Mouse (Mus musculus): Measurements from ENCODE around the gene Nkrf. TPM values are rescaled to one million over a fixed set of nuclear protein-coding genes. Genes with fewer than 3 reads are reported as not detected.
"Not testable (repeated sequence)": the region's sequence is repeated elsewhere in the genome, so short reads cannot be mapped to it uniquely, and the experiment has no call there.

The Nkrf gene
- 10 to 100 TPM; 28.3 to 31.2 TPM for total RNA-seq (2021)
- long read RNA-seq, transcript Nkrf-201 (3 exons, 3,268 nt), result major isoform, 6 of 11 reads
- long read RNA-seq, partial matches to known transcripts, result 0 of 11 reads
- long read RNA-seq, other reads (novel, unspliced or antisense), result 5 of 11 reads

DNA sequence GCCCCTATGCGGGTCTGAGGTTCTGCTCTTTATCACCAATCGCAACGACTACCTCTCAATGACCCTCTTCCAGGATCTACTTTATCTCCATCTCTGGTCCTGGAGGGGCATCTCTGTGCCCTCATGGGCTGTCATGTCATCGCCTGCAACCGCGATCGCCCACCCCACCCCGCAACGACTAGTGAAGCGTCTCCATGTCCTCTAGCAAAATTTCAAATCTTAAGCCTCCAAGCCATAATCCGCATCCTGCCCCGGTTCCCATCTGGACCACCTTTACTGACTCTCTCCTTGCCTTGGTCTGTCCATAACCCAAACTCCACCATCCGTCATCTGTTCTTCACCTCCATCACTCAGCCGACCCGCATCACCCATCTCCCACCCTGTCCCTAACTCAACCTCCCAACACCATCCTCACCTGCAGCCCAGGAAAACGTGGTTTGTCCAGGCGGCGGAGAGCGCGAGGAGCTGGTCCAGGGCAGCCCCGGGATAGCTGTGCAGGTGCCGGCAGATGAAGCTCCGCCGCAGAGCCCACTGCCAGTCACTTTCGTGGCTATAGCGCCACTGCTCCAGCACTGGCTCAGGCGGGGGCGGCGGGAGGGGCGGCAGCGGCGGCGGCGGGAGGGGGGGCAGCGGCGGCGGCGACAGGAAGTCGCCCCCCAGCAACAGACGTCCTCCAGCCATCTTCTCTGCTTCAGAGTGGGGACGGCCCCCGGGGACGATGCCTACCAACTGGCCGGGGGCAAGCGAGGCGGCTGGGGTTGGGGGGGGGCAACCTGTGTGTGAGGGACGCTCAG lies at the start of gene Nkrf:
TSS of gene Nkrf (minus strand) at position 579 of the 794 bp plus-strand sequence.
- peak; percentile 34 to 57 for DNase-seq (ENCODE audit: low spot score in 2 of 2)

DNA sequence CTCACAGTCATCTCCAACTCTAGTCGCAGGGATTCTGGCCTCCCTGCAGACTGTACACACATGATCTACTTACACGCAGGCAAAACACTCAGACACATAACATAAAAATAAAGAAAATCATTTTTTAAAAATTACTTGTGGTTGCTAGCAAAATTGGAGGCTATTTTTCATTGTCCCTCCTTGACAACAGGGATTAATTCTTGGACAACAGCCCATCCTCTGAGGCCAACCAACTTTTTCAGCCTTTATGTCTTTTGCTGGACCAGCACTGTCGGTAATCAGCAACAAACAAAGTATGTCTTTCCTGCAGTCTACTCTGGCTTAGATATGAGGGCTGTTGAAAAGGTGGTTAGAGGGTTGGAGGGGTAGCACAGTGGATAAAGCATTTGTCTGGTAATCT lies 38.4 kb upstream of the Nkrf start:
- no peak for DNase-seq (ENCODE audit: low spot score in 2 of 2)

GRCm38 (mm10) chrX:36939806-36940413 lies 37.2 kb upstream of the Nkrf start:
- DNase-seq (ENCODE audit: low spot score in 2 of 2), result no peak

GRCm38 (mm10) chrX:36935326-36935966 lies 32.7 kb upstream of the Nkrf start:
- DNase-seq (ENCODE audit: low spot score in 2 of 2), result no peak

DNA sequence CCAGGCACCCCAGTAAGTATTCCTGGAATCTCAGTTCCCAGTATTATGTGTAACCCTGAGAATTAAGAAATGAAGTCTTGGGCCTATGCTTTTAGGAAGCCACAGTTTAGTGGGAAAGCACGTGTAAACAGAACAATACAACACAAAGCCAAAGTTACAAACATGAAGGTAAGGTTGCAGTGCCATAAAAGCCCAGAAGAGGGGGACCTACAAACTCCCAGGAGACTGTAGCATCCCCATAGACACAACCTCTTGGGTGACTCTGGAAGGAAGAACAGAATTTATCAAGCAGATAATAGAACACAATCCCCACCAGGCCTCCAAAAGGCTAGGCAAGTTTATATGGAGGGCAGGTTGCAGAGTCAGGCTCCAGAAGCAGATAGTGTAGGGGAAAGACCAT lies 27.9 kb upstream of the Nkrf start:
- peak in 1 of 2 experiments; percentile 15 for DNase-seq (ENCODE audit: low spot score in 2 of 2)

DNA sequence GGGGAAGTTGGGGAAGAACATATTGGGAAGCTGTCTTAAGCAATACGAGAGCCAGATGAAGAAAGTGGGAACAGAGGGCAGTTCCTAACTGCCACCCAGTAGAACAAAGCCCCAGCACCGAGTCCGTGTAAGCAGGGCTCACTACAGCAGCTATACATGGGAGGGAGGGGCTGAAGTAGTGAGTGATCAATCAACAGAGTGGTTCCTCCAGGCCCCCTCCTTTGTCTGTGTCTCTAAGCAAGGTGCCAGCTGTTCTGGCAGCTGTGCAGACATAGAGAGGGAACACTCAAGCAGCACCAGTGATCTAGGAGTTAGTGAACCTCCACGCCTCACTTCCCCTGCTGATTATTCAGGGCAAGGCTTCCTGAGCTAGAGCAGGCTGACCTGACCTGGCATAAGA lies 27.0 kb upstream of the Nkrf start:
- no peak for DNase-seq (ENCODE audit: low spot score in 2 of 2)

- no peak for DNase-seq (ENCODE audit: low spot score in 2 of 2)
Observed at GRCm38 (mm10) chrX:36928791-36929190, 26.1 kb upstream of the Nkrf start.

GRCm38 (mm10) chrX:36921346-36921745 lies 18.6 kb upstream of the Nkrf start:
- DNase-seq (ENCODE audit: low spot score in 2 of 2), result no peak

- no peak for DNase-seq (ENCODE audit: low spot score in 2 of 2)
Observed at GRCm38 (mm10) chrX:36917749-36918148, 15.1 kb upstream of the Nkrf start.

GRCm38 (mm10) chrX:36911343-36911742 lies 8.6 kb upstream of the Nkrf start:
- peak; percentile 46 to 56 for DNase-seq (ENCODE audit: low spot score in 2 of 2)

- DNase-seq (ENCODE audit: low spot score in 2 of 2), result no peak
Observed at GRCm38 (mm10) chrX:36906539-36906938, 3.8 kb upstream of the Nkrf start.

DNA sequence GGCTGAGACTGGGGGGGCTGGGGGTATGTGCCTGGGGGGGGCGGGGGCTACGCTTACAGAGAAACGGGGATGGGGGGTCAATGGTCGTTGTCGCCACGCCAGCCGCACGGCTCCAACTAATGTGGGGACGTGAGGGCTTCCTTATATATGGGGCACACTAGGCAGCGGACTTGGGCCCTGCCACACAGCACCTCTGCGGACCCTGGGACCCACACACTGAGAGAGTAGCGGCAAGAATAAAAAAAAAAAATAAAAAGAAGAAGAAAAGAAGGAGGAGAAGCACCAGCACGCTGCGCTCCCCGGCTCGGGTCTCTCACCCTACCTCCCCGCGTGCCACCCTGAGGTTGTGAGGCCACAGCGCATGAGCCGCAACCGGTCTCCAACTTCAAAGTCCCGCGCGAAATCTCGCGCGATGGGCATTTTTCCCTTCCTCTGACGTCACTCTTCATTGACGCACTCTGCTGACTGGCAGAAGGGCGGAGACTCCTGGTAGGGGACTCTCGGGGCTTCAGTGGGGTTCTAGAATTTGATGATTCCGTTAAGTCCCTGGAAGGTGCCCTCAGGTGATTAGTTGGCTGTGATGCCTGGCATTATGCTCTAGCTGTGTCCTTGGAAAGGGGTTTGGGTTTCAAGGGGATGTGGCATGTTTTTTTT lies 543 bp upstream of the Nkrf start:
- DNase-seq (ENCODE audit: low spot score in 2 of 2), result peak; percentile 89 to 93

DNA sequence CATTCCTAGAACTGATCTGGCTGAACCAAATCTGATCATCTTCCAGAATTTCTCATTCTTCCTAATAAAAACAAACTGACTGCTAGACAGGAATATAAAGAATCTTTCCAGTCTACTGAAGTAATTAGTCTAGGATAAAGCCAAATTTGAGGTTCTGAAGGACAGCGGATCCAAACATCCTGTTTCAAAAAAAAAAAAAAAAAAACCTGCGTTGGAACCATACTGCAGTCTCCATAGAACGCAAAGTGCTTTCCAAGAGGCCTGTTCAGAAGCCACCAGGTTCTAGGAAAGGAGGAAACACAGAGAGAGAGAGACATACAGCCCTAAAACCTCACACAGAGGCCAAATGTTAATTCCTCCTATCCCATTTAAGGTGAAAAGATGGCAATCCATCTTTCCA lies 1.0 kb downstream of the Nkrf start:
- DNase-seq (ENCODE audit: low spot score in 2 of 2), result no peak

DNA sequence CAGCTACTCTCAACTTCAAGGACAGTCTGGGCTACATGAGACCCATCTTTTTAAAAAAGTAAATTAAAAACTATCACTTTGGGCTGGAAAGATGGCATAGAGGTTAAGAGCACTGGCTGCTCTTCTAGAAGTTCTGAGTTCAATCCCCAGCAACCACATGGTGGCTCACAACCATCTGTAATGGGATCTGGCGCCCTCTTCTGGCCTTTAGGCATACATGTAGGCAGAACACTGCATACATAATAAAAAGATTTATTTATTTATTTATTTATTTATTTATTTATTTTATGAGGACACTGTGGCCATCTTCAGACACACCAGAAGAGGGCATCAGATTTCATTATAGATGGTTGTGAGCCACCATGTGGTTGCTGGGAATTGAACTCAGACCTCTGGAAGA lies 3.8 kb downstream of the Nkrf start:
- DNase-seq (ENCODE audit: low spot score in 2 of 2), result not testable (repeated sequence)

- peak in 1 of 2 experiments; percentile 14 for DNase-seq (ENCODE audit: low spot score in 2 of 2)
Observed at GRCm38 (mm10) chrX:36884719-36885118, 18.0 kb downstream of the Nkrf start.

GRCm38 (mm10) chrX:36874704-36875128 lies 28.0 kb downstream of the Nkrf start:
- DNase-seq (ENCODE audit: low spot score in 2 of 2), result no peak

GRCm38 (mm10) chrX:36874178-36874696 lies 28.5 kb downstream of the Nkrf start:
- DNase-seq (ENCODE audit: low spot score in 2 of 2), result peak; percentile 79 to 88

GRCm38 (mm10) chrX:36873765-36874164 lies 28.9 kb downstream of the Nkrf start, which contains the start of the genes Ube2a and C330007P06Rik:
Gene Ube2a (plus strand): TSS chrX:36873900.
Gene C330007P06Rik (minus strand): TSS chrX:36874111.
- DNase-seq (ENCODE audit: low spot score in 2 of 2), result no peak

GRCm38 (mm10) chrX:36870372-36870771 lies 32.3 kb downstream of the Nkrf start:
- no peak for DNase-seq (ENCODE audit: low spot score in 2 of 2)

GRCm38 (mm10) chrX:36864609-36865328 lies 37.9 kb downstream of the Nkrf start:
- DNase-seq (ENCODE audit: low spot score in 2 of 2), result no peak
